Comparison of ENCODE assay signal across 24 mouse cellular contexts in genomic region chr5:12377261-12377660, GRCm38 (mm10).
"Had no signal": no experiment of that assay in that cellular context is flagged by ENCODE, and none has a peak within 500 bp of the region (broad histone marks: within the 10 kb centered on the region; RNA-seq: fewer than 3 reads in every experiment).

No protein-coding gene starts in this region.

- DNase-seq: gastrocnemius, postnatal 14 days; gastrocnemius, postnatal 36 days; heart, adult 11 months; heart, adult 2 months; heart, postnatal 14 days; heart, postnatal 36 days; kidney, adult 11 months; kidney, adult 2 months; kidney, adult 9 months; kidney, postnatal 14 days; kidney, postnatal 36 days; layer of hippocampus, adult 9-11 months; layer of hippocampus, postnatal 36 days; left cerebral cortex, postnatal 4 days had no signal

- H3K27me3 ChIP-seq: heart, embryonic 13.5 days; heart, embryonic 15.5 days; hindbrain, embryonic 13.5 days; kidney, embryonic 15.5 days; limb, embryonic 13.5 days; limb, embryonic 15.5 days; liver, embryonic 12.5 days had no signal

- H3K36me3 ChIP-seq: heart, embryonic 13.5 days; heart, embryonic 15.5 days; hindbrain, embryonic 13.5 days; hindbrain, embryonic 15.5 days; kidney, embryonic 15.5 days; limb, embryonic 13.5 days; limb, embryonic 15.5 days; liver, embryonic 12.5 days had no signal

- H3K4me3 ChIP-seq: heart, adult 2 months; heart, embryonic 13.5 days; heart, embryonic 15.5 days; hindbrain, embryonic 13.5 days; hindbrain, embryonic 15.5 days; kidney, embryonic 15.5 days; limb, embryonic 13.5 days; limb, embryonic 15.5 days; liver, embryonic 12.5 days had no signal

- H3K9ac ChIP-seq: heart, embryonic 13.5 days; heart, embryonic 15.5 days; hindbrain, embryonic 13.5 days; hindbrain, embryonic 15.5 days; kidney, embryonic 15.5 days; limb, embryonic 13.5 days; limb, embryonic 15.5 days; liver, embryonic 12.5 days; liver, embryonic 14.5 days had no signal

- H3K4me1 ChIP-seq: heart, embryonic 13.5 days; heart, embryonic 15.5 days; hindbrain, embryonic 13.5 days; hindbrain, embryonic 15.5 days; kidney, embryonic 15.5 days; limb, embryonic 13.5 days; limb, embryonic 15.5 days; liver, embryonic 12.5 days had no signal

- H3K27ac ChIP-seq: heart, adult 2 months; heart, embryonic 13.5 days; heart, embryonic 15.5 days; hindbrain, embryonic 13.5 days; hindbrain, embryonic 15.5 days; kidney, embryonic 15.5 days; kidney, postnatal 0 days; limb, embryonic 13.5 days; limb, embryonic 15.5 days; liver, embryonic 12.5 days; liver, embryonic 14.5 days had no signal
